Mouse (Mus musculus): Measurements from ENCODE around the gene Strap.

DNA sequence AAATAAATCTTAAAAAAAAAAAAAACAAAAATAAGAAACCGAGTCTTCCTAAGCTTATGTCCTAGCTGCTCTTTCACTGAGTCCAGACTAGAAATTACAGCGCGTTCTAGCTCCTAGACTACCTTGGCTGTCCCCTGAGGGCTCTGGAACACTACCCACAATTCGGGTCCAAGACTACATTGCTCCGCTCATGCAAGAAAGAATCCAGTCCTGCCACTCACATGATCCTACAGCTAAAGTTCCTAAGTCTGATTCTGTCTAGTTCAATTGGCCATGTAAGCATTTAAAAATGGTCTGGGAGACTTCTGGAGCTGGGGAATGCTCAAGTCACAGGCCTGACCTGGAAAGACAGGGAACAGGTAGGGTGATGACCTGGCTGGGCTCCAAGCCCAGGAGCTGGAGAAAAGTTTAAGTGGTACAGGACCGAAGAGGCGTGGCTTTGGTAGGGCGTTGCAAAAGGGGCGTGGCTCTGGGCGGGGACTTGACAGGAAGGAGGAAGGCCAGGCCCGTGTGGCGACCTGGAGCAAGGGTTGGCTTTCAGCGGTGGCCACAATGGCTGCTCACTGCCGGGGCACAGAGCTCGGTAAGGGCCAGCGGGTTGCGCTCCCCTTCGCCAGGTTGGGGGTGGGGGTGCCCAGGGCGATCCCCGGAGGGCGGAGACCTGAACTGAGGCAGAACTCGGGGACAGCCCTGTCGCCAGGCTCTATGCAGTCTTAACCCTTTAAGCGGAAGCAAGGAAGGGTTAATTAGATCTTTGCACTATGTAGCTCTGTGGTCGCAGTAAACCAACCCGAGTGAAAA, 19.4 kb downstream of the Strap start, which contains the start of gene Dera:
- TF ChIP-seq GATA1 (IDR thresholded peaks at IDR 0.05; ENCODE audit: borderline replicate concordance, low read length), result no peak
- no peak for TF ChIP-seq TAL1 (conservative IDR thresholded peaks at IDR 0.05; ENCODE audit: low read depth, low read length)
- TF ChIP-seq GATA2 (IDR thresholded peaks at IDR 0.05; ENCODE audit: borderline replicate concordance, low read depth, low read length), result no peak
